Mouse (Mus musculus) bone marrow macrophage, adult 2 months (primary cell): ENCODE results near the gene Slc31a1.

Experiments
- CTCF ChIP-seq: IDR thresholded peaks from 2 replicates; pipeline ENCODE4 v1.5.1; 2012; ENCODE audit warnings: low read depth, mild to moderate bottlenecking, low read length, moderate library complexity
- POLR2A ChIP-seq: IDR thresholded peaks from 2 replicates; pipeline ENCODE4 v1.6.1; 2012; ENCODE audit warnings: mild to moderate bottlenecking, low read depth, low read length, borderline replicate concordance

GRCm38 (mm10) chr4:62361997-62362396 lies 1.5 kb downstream of the Slc31a1 start:
- TF ChIP-seq POLR2A (no peak), CTCF (no peak)
